In genomic region chr15:99370259-99370691, GRCm38 (mm10) we compare ENCODE assay signal across 8 mouse cellular contexts. TPM values are rescaled to one million over a fixed set of nuclear protein-coding genes. Genes with fewer than 3 reads are reported as not detected.
A peak's percentile ranks its signal among the peaks of the same experiment; 100 is the strongest.
DNase-seq lines count a peak whose midpoint lies in the region; ATAC-seq and TF ChIP-seq lines count a peak whose summit lies in the region.

Gene Fmnl3 (minus strand): TSS chr15:99370482.

- no peaks in the 10 kb centered on the region; the same call in 1 of the 2 replicates for H3K4me1 ChIP-seq in bone marrow, adult 2 months (ENCODE audit: control insufficient read depth, insufficient read depth, low read length)
- peaks cover 17% of the 10 kb centered on the region for H3K4me1 ChIP-seq in embryonic facial prominence, embryonic 14.5 days (ENCODE audit: control insufficient read depth, insufficient read depth, low read length)
- H3K4me1 ChIP-seq in heart, adult 2 months (ENCODE audit: control insufficient read depth, insufficient read depth, low read length): peaks cover 4% of the 10 kb centered on the region
- peaks cover 7% of the 10 kb centered on the region for H3K4me1 ChIP-seq in kidney, adult 2 months (ENCODE audit: control insufficient read depth, insufficient read depth, low read length)
- H3K4me1 ChIP-seq in limb, embryonic 12.5 days (replicated peaks): peaks cover 21% of the 10 kb centered on the region
- peaks cover 4% of the 10 kb centered on the region; the same call in 1 of the 2 replicates for H3K4me1 ChIP-seq in midbrain, embryonic 14.5 days (ENCODE audit: control insufficient read depth, insufficient read depth, low read length)

- WGBS in bone marrow, adult 2 months: under 1% methylated on average over 48 of the region's 48 CpGs
- WGBS in embryonic facial prominence, embryonic 14.5 days: 1% methylated on average over 12 of the region's 48 CpGs
- under 1% methylated on average over 40 of the region's 48 CpGs for WGBS in heart, adult 2 months
- WGBS in kidney, adult 2 months: 1% methylated on average over 43 of the region's 48 CpGs
- 0% methylated on average over 48 of the region's 48 CpGs for WGBS in limb, embryonic 12.5 days
- WGBS in midbrain, embryonic 14.5 days: under 1% methylated on average over 48 of the region's 48 CpGs

- peak within 1 kb of the TSS; percentile 68; the same call in 1 of the 2 replicates for H3K27ac ChIP-seq in bone marrow, adult 2 months (ENCODE audit: control insufficient read depth, insufficient read depth, low read depth, low read length, poor library complexity)
- H3K27ac ChIP-seq in embryonic facial prominence, embryonic 14.5 days (replicated peaks; ENCODE audit: low read depth, low read length): peak within 1 kb of the TSS; percentile 95
- peak within 1 kb of the TSS; percentile 97 for H3K27ac ChIP-seq in heart, adult 2 months
- H3K27ac ChIP-seq in kidney, adult 2 months (ENCODE audit: insufficient read depth, low read depth, low read length): peak within 1 kb of the TSS; percentile 78
- H3K27ac ChIP-seq in limb, embryonic 12.5 days: peak within 1 kb of the TSS; percentile 98
- peak within 1 kb of the TSS; percentile 83 for H3K27ac ChIP-seq in midbrain, embryonic 14.5 days (replicated peaks; ENCODE audit: low read depth, low read length)

- H3K9me3 ChIP-seq in embryonic facial prominence, embryonic 14.5 days (ENCODE audit: control insufficient read depth, low read length): no peaks in the 10 kb centered on the region
- no peaks in the 10 kb centered on the region for H3K9me3 ChIP-seq in limb, embryonic 12.5 days
- H3K9me3 ChIP-seq in midbrain, embryonic 14.5 days (ENCODE audit: control insufficient read depth, low read length): no peaks in the 10 kb centered on the region

- ATAC-seq in embryonic facial prominence, embryonic 14.5 days (ENCODE audit: low read depth): peak; percentile 96
- peak; percentile 95 for ATAC-seq in limb, embryonic 12.5 days (ENCODE audit: insufficient number of reproducible peaks, insufficient read depth, low FRiP score, low TSS enrichment, low read depth)
- ATAC-seq in midbrain, embryonic 14.5 days (ENCODE audit: low FRiP score, low TSS enrichment): peak; percentile 97

- peak; percentile 94 for DNase-seq in 3134 (ENCODE audit: extremely low read depth, insufficient read length, low spot score)
- DNase-seq in embryonic facial prominence, embryonic 14.5 days (ENCODE audit: low spot score): peak; percentile 95
- peak; percentile 95 to 100 for DNase-seq in heart, adult 2 months
- DNase-seq in kidney, adult 2 months: peak; percentile 97
- peak; percentile 98 for DNase-seq in midbrain, embryonic 14.5 days
- peak; percentile 83 for DNase-seq in spleen, adult 12 weeks (ENCODE audit: low spot score)

- H3K79me2 ChIP-seq in heart, adult 2 months (replicated peaks; ENCODE audit: control insufficient read depth, insufficient read depth, low read length): no peaks in the 10 kb centered on the region; the same call in 1 of the 2 replicates

- H3K4me2 ChIP-seq in embryonic facial prominence, embryonic 14.5 days (ENCODE audit: low read depth, low read length): peak within 1 kb of the TSS; percentile 72
- H3K4me2 ChIP-seq in limb, embryonic 12.5 days: peak within 1 kb of the TSS; percentile 70
- peak within 1 kb of the TSS; percentile 79 for H3K4me2 ChIP-seq in midbrain, embryonic 14.5 days (ENCODE audit: low read length)

- H3K9ac ChIP-seq in embryonic facial prominence, embryonic 14.5 days (ENCODE audit: low read depth, low read length): peak within 1 kb of the TSS; percentile 89
- peak within 1 kb of the TSS; percentile 94 for H3K9ac ChIP-seq in heart, adult 2 months (ENCODE audit: low read depth, low read length)
- peak within 1 kb of the TSS; percentile 93 for H3K9ac ChIP-seq in limb, embryonic 12.5 days (replicated peaks)
- peak within 1 kb of the TSS; percentile 83 for H3K9ac ChIP-seq in midbrain, embryonic 14.5 days (replicated peaks; ENCODE audit: low read length)

- peak; percentile 93 for TF ChIP-seq CTCF in bone marrow, adult 2 months (IDR thresholded peaks at IDR 0.05; ENCODE audit: control insufficient read depth, insufficient read depth, low read length)
- peak; percentile 90 for TF ChIP-seq CTCF in heart, adult 2 months (IDR thresholded peaks at IDR 0.05)
- TF ChIP-seq CTCF in kidney, adult 2 months (conservative IDR thresholded peaks at IDR 0.05; ENCODE audit: insufficient read depth, insufficient read length, low read depth, low read length): peak; percentile 79

- TF ChIP-seq EP300 in heart, adult 2 months (IDR thresholded peaks at IDR 0.05; ENCODE audit: insufficient read depth, low read depth, low read length): peak; percentile 81; the same call in 1 of the 2 replicates

- intact Hi-C loops in heart, adult 2 months (cut with DNase I): loop anchor here (1.0 to 2.0 kb wide), 2 partner anchors 43 to 53 kb away; no protein-coding TSS in a partner anchor

- TF ChIP-seq POLR2A in bone marrow, adult 2 months (IDR thresholded peaks at IDR 0.05; ENCODE audit: borderline replicate concordance, control insufficient read depth, low read depth, low read length): peak; percentile 38; the same call in 1 of the 2 replicates
- TF ChIP-seq POLR2A in heart, adult 2 months (IDR thresholded peaks at IDR 0.05; ENCODE audit: insufficient read depth, low read depth, low read length): peak; percentile 71
- TF ChIP-seq POLR2A in kidney, adult 2 months (IDR thresholded peaks at IDR 0.05; ENCODE audit: low read depth, low read length): peak; percentile 48

- no peaks in the 10 kb centered on the region for H3K36me3 ChIP-seq in embryonic facial prominence, embryonic 14.5 days (ENCODE audit: control insufficient read depth, insufficient read depth, low read length)
- peaks cover 2% of the 10 kb centered on the region; the same call in 1 of the 2 replicates for H3K36me3 ChIP-seq in heart, adult 2 months (ENCODE audit: control insufficient read depth, insufficient read depth, low read length)
- H3K36me3 ChIP-seq in kidney, adult 2 months (ENCODE audit: control insufficient read depth, insufficient read depth, low read length): no peaks in the 10 kb centered on the region
- no peaks in the 10 kb centered on the region for H3K36me3 ChIP-seq in limb, embryonic 12.5 days
- H3K36me3 ChIP-seq in midbrain, embryonic 14.5 days (ENCODE audit: control insufficient read depth, insufficient read depth, low read length): no peaks in the 10 kb centered on the region

- no peaks in the 10 kb centered on the region for H3K27me3 ChIP-seq in embryonic facial prominence, embryonic 14.5 days (replicated peaks; ENCODE audit: control insufficient read depth, insufficient read depth, low read length)
- H3K27me3 ChIP-seq in heart, adult 2 months (ENCODE audit: control insufficient read depth, insufficient read depth, low read length): no peaks in the 10 kb centered on the region
- no peaks in the 10 kb centered on the region for H3K27me3 ChIP-seq in kidney, adult 2 months (replicated peaks; ENCODE audit: control insufficient read depth, insufficient read depth, low read length)
- H3K27me3 ChIP-seq in limb, embryonic 12.5 days: no peaks in the 10 kb centered on the region
- 0 out of 2 replicates have a peak, but pooled peaks cover 3% of the 10 kb centered on the region for H3K27me3 ChIP-seq in midbrain, embryonic 14.5 days (ENCODE audit: control insufficient read depth, insufficient read depth, low read length)

- H3K4me3 ChIP-seq in bone marrow, adult 2 months (replicated peaks; ENCODE audit: control insufficient read depth, low read depth, low read length): peak within 1 kb of the TSS; percentile 64
- peak within 1 kb of the TSS; percentile 84 for H3K4me3 ChIP-seq in embryonic facial prominence, embryonic 14.5 days (ENCODE audit: low read depth, low read length)
- H3K4me3 ChIP-seq in heart, adult 2 months: peak within 1 kb of the TSS; percentile 61
- peak within 1 kb of the TSS; percentile 79 for H3K4me3 ChIP-seq in kidney, adult 2 months (ENCODE audit: insufficient read depth, low read depth, low read length)
- peak within 1 kb of the TSS; percentile 87 for H3K4me3 ChIP-seq in limb, embryonic 12.5 days (replicated peaks)
- H3K4me3 ChIP-seq in midbrain, embryonic 14.5 days (replicated peaks; ENCODE audit: low read depth, low read length): peak within 1 kb of the TSS; percentile 82

RNA-seq across cellular contexts. Expression of gene Fmnl3, which starts in this region (rescaled TPM):
- polyA plus RNA-seq in bone marrow, adult 2 months (2011; ENCODE audit: insufficient read depth, insufficient read length, low replicate concordance, missing spikeins): 13.0 and 17.7 TPM in 2 replicates
- 18.5 and 21.5 TPM in 2 replicates for polyA plus RNA-seq in embryonic facial prominence, embryonic 14.5 days (2014; fragmentation: Nextera tagmentation; extraction: Ambion mirVana)
- 10 to 100 TPM; 14.6 to 18.1 TPM for total RNA-seq in heart, adult 2 months (2021)
- polyA plus RNA-seq in heart, adult 2 months (2012; rRNA removed): 18.6 and 29.3 TPM in 2 replicates
- 26.8 and 26.9 TPM in 2 replicates for polyA plus RNA-seq in kidney, adult 2 months (2012; rRNA removed)
- 33.6 and 40.6 TPM in 2 replicates for polyA plus RNA-seq in limb, embryonic 12.5 days (2016; fragmentation: Nextera tagmentation; extraction: Ambion mirVana)
- 6.1 and 7.5 TPM in 2 replicates for polyA plus RNA-seq in midbrain, embryonic 14.5 days (2014; fragmentation: Nextera tagmentation; extraction: Ambion mirVana)

Comparison
In these comparisons a context has a peak if more than half of its experiments do, and no peak if none do; other contexts are left out.
1. Peak in every context shown above with its lines: DNase-seq, ATAC-seq, H3K4me3 ChIP-seq and H3K27ac ChIP-seq.